Mouse (Mus musculus) myocyte (in vitro differentiated cells): ENCODE measurements around the gene Ern1. TPM values are rescaled to one million over a fixed set of nuclear protein-coding genes. Genes with fewer than 3 reads are reported as not detected.

Experiments
- H3K27me3 ChIP-seq: one replicate; pipeline ENCODE4 v1.6.1; 2011; ENCODE audit not compliant: control insufficient read depth, insufficient read depth, insufficient read length
- H3K36me3 ChIP-seq: one replicate; pipeline ENCODE4 v1.6.1; 2011; ENCODE audit not compliant: control insufficient read depth, insufficient read depth
- H3K4me2 ChIP-seq: one replicate; pipeline ENCODE4 v1.6.1; 2011; ENCODE audit warnings: low read depth, control low read depth
- H3K4me3 ChIP-seq: one replicate; pipeline ENCODE4 v1.5.1; 2011; ENCODE audit warnings: mild to moderate bottlenecking, control low read depth, moderate library complexity
- H3K79me2 ChIP-seq: one replicate; pipeline ENCODE4 v1.6.1; 2011; ENCODE audit not compliant: control insufficient read depth, insufficient read depth
- H3ac ChIP-seq: one replicate; pipeline ENCODE4 v1.6.1; 2011; ENCODE audit not compliant: control insufficient read depth, insufficient read length
- CEBPB ChIP-seq: IDR thresholded peaks from 2 replicates; pipeline ENCODE4 v1.6.1; 2011; ENCODE audit warnings: mild to moderate bottlenecking, moderate library complexity; ENCODE audit not compliant: poor library complexity, insufficient read depth, severe bottlenecking
- E2F4 ChIP-seq: IDR thresholded peaks from one replicate; pipeline ENCODE4 v1.6.1; 2011; ENCODE audit warnings: mild to moderate bottlenecking, control low read depth, moderate library complexity; ENCODE audit not compliant: insufficient read depth
- MAX ChIP-seq: IDR thresholded peaks from one replicate; pipeline ENCODE4 v1.6.1; 2011; ENCODE audit warnings: low read depth, mild to moderate bottlenecking, control low read depth
- MYOD1 ChIP-seq, 3 experiments: IDR thresholded peaks; one replicate each; pipeline ENCODE4 v1.6.1; 2011; ENCODE audit warnings: control low read depth in 2 of 3, low read depth in 2 of 3, mild to moderate bottlenecking in 2 of 3, moderate library complexity in 1 of 3; ENCODE audit not compliant: insufficient read length in 2 of 3, control insufficient read depth in 1 of 3
- MYOG ChIP-seq, 3 experiments: IDR thresholded peaks; one replicate each; pipeline ENCODE4 v1.6.1; 2011; ENCODE audit warnings: control low read depth in 2 of 3, low read depth in 2 of 3, mild to moderate bottlenecking in 2 of 3; ENCODE audit not compliant: insufficient read length in 2 of 3, control insufficient read depth in 1 of 3, insufficient read depth in 1 of 3
- POLR2A ChIP-seq: IDR thresholded peaks from one replicate; pipeline ENCODE4 v1.6.1; 2011; ENCODE audit warnings: low read depth, mild to moderate bottlenecking, control low read depth, moderate library complexity; ENCODE audit not compliant: insufficient read length
- POLR2AphosphoS2 ChIP-seq: IDR thresholded peaks from one replicate; pipeline ENCODE4 v1.6.1; 2011; ENCODE audit warnings: low read depth, control low read depth; ENCODE audit not compliant: insufficient read length
- REST ChIP-seq: IDR thresholded peaks from one replicate; pipeline ENCODE4 v1.6.1; 2011; ENCODE audit warnings: mild to moderate bottlenecking, control low read depth, moderate library complexity; ENCODE audit not compliant: insufficient read depth, insufficient read length
- SRF ChIP-seq: IDR thresholded peaks from one replicate; pipeline ENCODE4 v1.6.1; 2011; ENCODE audit warnings: low read depth; ENCODE audit not compliant: control insufficient read depth, insufficient read length
- TCF12 ChIP-seq: IDR thresholded peaks from one replicate; pipeline ENCODE4 v1.6.1; 2011; ENCODE audit warnings: mild to moderate bottlenecking, control low read depth; ENCODE audit not compliant: poor library complexity, insufficient read depth, severe bottlenecking
- TCF3 ChIP-seq: IDR thresholded peaks from one replicate; pipeline ENCODE4 v1.6.1; 2011; ENCODE audit warnings: low read depth, control low read depth; ENCODE audit not compliant: insufficient read length
- USF1 ChIP-seq: IDR thresholded peaks from one replicate; pipeline ENCODE4 v1.6.1; 2011; ENCODE audit warnings: low read depth, mild to moderate bottlenecking, control low read depth, moderate library complexity
- polyA plus RNA-seq: library from polyadenylated mRNA; unstranded; fragments of >200 nt; fragmentation: generic; extraction: Trizol; gene quantifications from one replicate; pipeline ENCODE4 v1.2.1, GENCODE M21; 2012; ENCODE audit warnings: missing spikeins

Gene Ern1
- polyA plus RNA-seq, 1 experiment, result 20.4 TPM

- H3K4me3 ChIP-seq, result no peak overlapping the region
- no peak for TF ChIP-seq MYOD1 (IDR thresholded peaks at IDR 0.05; ENCODE audit: control insufficient read depth in 1 of 3, insufficient read length in 2 of 3, low read depth in 2 of 3)
- TF ChIP-seq USF1, result no peak
- TF ChIP-seq CEBPB, result no peak
- TF ChIP-seq TCF12, result no peak
- no peak for TF ChIP-seq MYOG (IDR thresholded peaks at IDR 0.05; ENCODE audit: control insufficient read depth in 1 of 3, insufficient read depth in 1 of 3, insufficient read length in 2 of 3, low read depth in 2 of 3)
- TF ChIP-seq TCF3, result no peak
- H3K4me2 ChIP-seq, result no peak overlapping the region
- H3K27me3 ChIP-seq, result no peaks in the 10 kb centered on the region
- H3ac ChIP-seq, result no peak overlapping the region
- H3K79me2 ChIP-seq, result no peaks in the 10 kb centered on the region
- peaks cover 7% of the 10 kb centered on the region for H3K36me3 ChIP-seq
Measured at GRCm38 (mm10) chr11:106513166-106513565, 25.5 kb upstream of the Ern1 start.

- Histone ChIP-seq H3K27me3 (no peaks in the 10 kb centered on the region), H3ac (no peak overlapping the region), H3K79me2 (no peaks in the 10 kb centered on the region), H3K4me2 (no peak overlapping the region), H3K36me3 (peaks cover 7% of the 10 kb centered on the region), H3K4me3 (no peak overlapping the region)
- TF ChIP-seq E2F4 (no peak), POLR2A (no peak), MYOG (IDR thresholded peaks at IDR 0.05; ENCODE audit: control insufficient read depth in 1 of 3, insufficient read depth in 1 of 3, insufficient read length in 2 of 3, low read depth in 2 of 3) (no peak), MAX (no peak), USF1 (no peak), SRF (no peak), MYOD1 (IDR thresholded peaks at IDR 0.05; ENCODE audit: control insufficient read depth in 1 of 3, insufficient read length in 2 of 3, low read depth in 2 of 3) (no peak)
Measured at GRCm38 (mm10) chr11:106512006-106512390, 24.3 kb upstream of the Ern1 start.

GRCm38 (mm10) chr11:106511236-106512005 lies 23.8 kb upstream of the Ern1 start:
- Histone ChIP-seq H3K79me2 (no peaks in the 10 kb centered on the region), H3K4me2 (no peak overlapping the region), H3K36me3 (peaks cover 7% of the 10 kb centered on the region), H3K4me3 (no peak overlapping the region), H3K27me3 (no peaks in the 10 kb centered on the region), H3ac (no peak overlapping the region)
- TF ChIP-seq POLR2AphosphoS2 (no peak), MYOD1 (IDR thresholded peaks at IDR 0.05; ENCODE audit: control insufficient read depth in 1 of 3, insufficient read length in 2 of 3, low read depth in 2 of 3) (no peak)

- Histone ChIP-seq H3K27me3 (no peaks in the 10 kb centered on the region), H3K79me2 (no peaks in the 10 kb centered on the region), H3K4me3 (no peak overlapping the region), H3K36me3 (peaks cover 7% of the 10 kb centered on the region), H3ac (no peak overlapping the region), H3K4me2 (no peak overlapping the region)
- TF ChIP-seq E2F4 (no peak), MYOG (IDR thresholded peaks at IDR 0.05; ENCODE audit: control insufficient read depth in 1 of 3, insufficient read depth in 1 of 3, insufficient read length in 2 of 3, low read depth in 2 of 3) (no peak), USF1 (no peak), TCF12 (no peak), MYOD1 (IDR thresholded peaks at IDR 0.05; ENCODE audit: control insufficient read depth in 1 of 3, insufficient read length in 2 of 3, low read depth in 2 of 3) (no peak), SRF (no peak), POLR2AphosphoS2 (no peak), POLR2A (no peak), TCF3 (no peak), REST (no peak), MAX (no peak), CEBPB (no peak)
Measured at GRCm38 (mm10) chr11:106507638-106508037, 20.0 kb upstream of the Ern1 start.

GRCm38 (mm10) chr11:106506211-106506610 lies 18.6 kb upstream of the Ern1 start:
- no peaks in the 10 kb centered on the region for H3K79me2 ChIP-seq

More at GRCm38 (mm10) chr11:106506211-106506610, 18.6 kb upstream of the Ern1 start:
- no peak overlapping the region for H3ac ChIP-seq
- H3K27me3 ChIP-seq, result no peaks in the 10 kb centered on the region
- TF ChIP-seq MYOG (IDR thresholded peaks at IDR 0.05; ENCODE audit: control insufficient read depth in 1 of 3, insufficient read depth in 1 of 3, insufficient read length in 2 of 3, low read depth in 2 of 3), result no peak
- no peak for TF ChIP-seq SRF
- no peak for TF ChIP-seq MAX
- TF ChIP-seq E2F4, result no peak
- TF ChIP-seq POLR2A, result no peak
- no peak for TF ChIP-seq POLR2AphosphoS2
- no peak for TF ChIP-seq USF1
- TF ChIP-seq REST, result no peak
- TF ChIP-seq MYOD1 (IDR thresholded peaks at IDR 0.05; ENCODE audit: control insufficient read depth in 1 of 3, insufficient read length in 2 of 3, low read depth in 2 of 3), result no peak
- TF ChIP-seq TCF3, result no peak
- TF ChIP-seq TCF12, result no peak
- TF ChIP-seq CEBPB, result no peak
- no peak overlapping the region for H3K4me3 ChIP-seq
- peaks cover 7% of the 10 kb centered on the region for H3K36me3 ChIP-seq
- H3K4me2 ChIP-seq, result no peak overlapping the region
